Mouse (Mus musculus) neural tube, embryonic 15.5 days (tissue): ENCODE results near the gene Dlg2. TPM values are rescaled to one million over a fixed set of nuclear protein-coding genes. Genes with fewer than 3 reads are reported as not detected.

Source experiments
- ATAC-seq: fragments of 200-750 bp; cut with Nextera tagmentation; 2 replicates; pipeline ENCODE4 v1.8.0; 2017; ENCODE audit warnings: mild to moderate bottlenecking, moderate TSS enrichment, moderate library complexity; ENCODE audit not compliant: low FRiP score
- H3K27ac ChIP-seq: fragments of 300-500 bp; sonication (generic); replicated peaks from 2 replicates; pipeline ENCODE4 v1.5.1; 2015; ENCODE audit warnings: mild to moderate bottlenecking, inconsistent platforms
- H3K27me3 ChIP-seq: fragments of 300-500 bp; sonication (generic); replicated peaks from 2 replicates; pipeline ENCODE4 v1.6.1; 2015; ENCODE audit warnings: inconsistent platforms
- H3K36me3 ChIP-seq: fragments of 300-500 bp; sonication (generic); 2 replicates; pipeline ENCODE4 v1.6.1; 2015; ENCODE audit warnings: inconsistent platforms
- H3K4me1 ChIP-seq: fragments of 300-500 bp; sonication (generic); 2 replicates; pipeline ENCODE4 v1.6.1; 2015; ENCODE audit warnings: inconsistent platforms
- H3K4me2 ChIP-seq: fragments of 300-500 bp; sonication (generic); 2 replicates; pipeline ENCODE4 v1.6.1; 2015; ENCODE audit warnings: inconsistent platforms, mild to moderate bottlenecking, moderate library complexity
- H3K4me3 ChIP-seq: fragments of 300-500 bp; sonication (generic); replicated peaks from 2 replicates; pipeline ENCODE4 v1.5.1; 2015; ENCODE audit warnings: mild to moderate bottlenecking, inconsistent platforms
- H3K9ac ChIP-seq: fragments of 300-500 bp; sonication (generic); replicated peaks from 2 replicates; pipeline ENCODE4 v1.6.1; 2015; ENCODE audit warnings: mild to moderate bottlenecking, inconsistent platforms
- H3K9me3 ChIP-seq: fragments of 300-500 bp; sonication (generic); replicated peaks from 2 replicates; pipeline ENCODE4 v1.6.1; 2016; ENCODE audit warnings: inconsistent platforms
- WGBS: fragments of 180-500 bp; shearing (Covaris S2); methylation state at CpG from one replicate; pipeline ENCODE4 v1.1.7; 2015; ENCODE audit warnings: mixed read lengths; 5-methylcytosine and 5-hydroxymethylcytosine counted together
- polyA plus RNA-seq: library from polyadenylated mRNA; unstranded; fragments of >200 nt; fragmentation: Nextera tagmentation; extraction: Ambion mirVana; gene quantifications from 2 replicates; pipeline ENCODE4 v1.2.1, GENCODE M21; 2015

Gene Dlg2
- polyA plus RNA-seq, 1 experiment from 2014 or later = 29.9 TPM

DNA sequence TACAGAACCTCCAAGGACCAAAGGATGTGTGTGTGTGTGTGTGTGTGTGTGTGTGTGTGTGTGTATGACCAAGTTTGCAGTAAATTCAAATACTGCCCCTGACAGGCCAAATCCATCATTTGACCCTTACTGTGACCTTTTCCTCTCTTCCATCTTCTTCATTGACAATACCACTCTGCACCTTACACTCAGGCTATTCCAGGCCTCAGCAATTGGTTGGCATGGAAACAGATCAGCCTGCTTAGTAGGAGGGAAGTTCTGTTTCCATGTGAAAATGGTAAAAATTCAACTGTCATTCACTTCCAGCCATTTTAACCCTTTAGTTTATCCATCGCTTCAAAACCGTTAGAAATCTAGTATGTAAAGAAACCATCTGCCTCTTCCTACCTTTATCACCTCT is 1831.2 kb downstream of the Dlg2 start:
- Histone ChIP-seq H3K9me3 (no peaks in the 10 kb centered on the region), H3K4me3 (no peak overlapping the region), H3K27ac (no peak overlapping the region), H3K4me1 (no peaks in the 10 kb centered on the region), H3K36me3 (no peaks in the 10 kb centered on the region), H3K9ac (no peak overlapping the region), H3K27me3 (no peaks in the 10 kb centered on the region), H3K4me2 (no peak overlapping the region)
- 76% methylated on average over 2 of the region's 2 CpGs for WGBS
- ATAC-seq = no peak

DNA sequence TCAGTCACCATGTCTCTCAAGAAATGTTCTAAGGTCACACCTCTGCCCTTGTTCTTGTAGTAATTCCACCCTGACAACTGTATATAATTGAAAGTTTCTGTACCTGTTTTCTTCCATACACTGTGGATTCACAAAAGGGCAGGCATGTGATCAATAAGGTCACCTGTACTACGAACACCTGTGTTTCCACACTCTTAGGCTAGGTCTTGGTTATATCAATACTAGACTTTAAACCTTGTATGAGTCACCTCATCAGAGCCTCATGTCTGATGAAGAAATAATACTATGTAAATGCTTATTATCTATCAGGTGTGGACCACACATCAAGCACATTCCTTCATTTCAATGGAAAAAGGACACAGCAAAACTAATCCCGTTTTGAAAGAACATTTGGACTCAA is 1831.7 kb downstream of the Dlg2 start:
- H3K9ac ChIP-seq = no peak overlapping the region
- WGBS = 80% methylated on average over 2 of the region's 2 CpGs
- H3K27me3 ChIP-seq = no peaks in the 10 kb centered on the region
- no peak overlapping the region for H3K27ac ChIP-seq
- H3K9me3 ChIP-seq = no peaks in the 10 kb centered on the region
- H3K4me3 ChIP-seq = no peak overlapping the region
- no peaks in the 10 kb centered on the region for H3K36me3 ChIP-seq
- H3K4me2 ChIP-seq = no peak overlapping the region
- no peaks in the 10 kb centered on the region for H3K4me1 ChIP-seq
- no peak for ATAC-seq

DNA sequence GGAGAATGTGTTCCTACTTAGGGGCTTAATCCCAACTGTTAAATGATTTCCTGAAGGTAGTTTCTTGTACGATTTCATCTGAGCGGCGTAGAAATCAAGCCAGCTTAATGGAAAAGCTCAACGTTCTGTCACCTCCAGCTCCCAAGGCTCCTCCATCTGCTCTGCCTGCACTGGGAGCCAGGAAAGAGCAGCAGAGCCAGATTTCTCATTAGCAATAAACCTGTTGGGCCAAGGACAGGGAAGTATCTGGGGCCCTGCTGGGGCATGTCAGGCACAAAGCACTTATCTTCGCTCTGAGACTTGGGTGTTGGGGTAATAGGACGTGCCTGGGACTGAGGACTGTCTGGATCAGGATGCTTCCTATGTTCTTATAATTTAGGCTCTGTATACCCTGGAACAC is 1839.9 kb downstream of the Dlg2 start:
- peak overlapping the region; percentile 41; the same call in 1 of the 2 replicates for H3K27ac ChIP-seq
- H3K27me3 ChIP-seq = no peaks in the 10 kb centered on the region
- no peaks in the 10 kb centered on the region for H3K36me3 ChIP-seq
- no peak overlapping the region for H3K4me3 ChIP-seq
- H3K9ac ChIP-seq = no peak overlapping the region
- no peaks in the 10 kb centered on the region for H3K9me3 ChIP-seq
- WGBS = 69% methylated on average over 6 of the region's 6 CpGs
- peak; percentile 57; the same call in 1 of the 2 replicates for ATAC-seq
- H3K4me2 ChIP-seq = no peak overlapping the region
- H3K4me1 ChIP-seq = peaks cover 8% of the 10 kb centered on the region; the same call in 1 of the 2 replicates

DNA sequence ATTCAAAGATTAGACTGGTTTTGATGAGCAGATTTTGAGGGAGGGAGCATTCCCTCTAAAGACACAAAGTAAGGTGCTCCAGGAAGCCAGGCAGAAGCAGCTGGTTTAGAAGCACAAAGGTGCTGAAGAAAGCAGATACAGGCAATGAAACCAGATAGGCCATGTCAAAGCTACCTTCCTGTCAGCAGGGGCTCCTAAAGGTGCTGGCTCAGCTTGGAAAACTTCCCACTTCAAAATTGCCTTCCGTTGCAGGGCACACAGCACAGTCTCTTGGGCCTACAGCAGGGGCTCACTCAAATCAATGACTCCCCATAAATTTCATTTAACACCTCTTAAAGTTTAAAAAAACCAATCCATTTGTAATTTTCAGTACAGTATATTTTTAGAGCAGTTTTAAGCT is 1843.0 kb downstream of the Dlg2 start:
- no peaks in the 10 kb centered on the region for H3K36me3 ChIP-seq
- H3K9me3 ChIP-seq = no peaks in the 10 kb centered on the region
- no peak for ATAC-seq
- H3K9ac ChIP-seq = no peak overlapping the region
- peaks cover 20% of the 10 kb centered on the region for H3K4me1 ChIP-seq
- WGBS = 47% methylated on average over 1 of the region's 1 CpGs
- no peaks in the 10 kb centered on the region for H3K27me3 ChIP-seq
- H3K4me2 ChIP-seq = no peak overlapping the region
- no peak overlapping the region for H3K4me3 ChIP-seq
- no peak overlapping the region for H3K27ac ChIP-seq

DNA sequence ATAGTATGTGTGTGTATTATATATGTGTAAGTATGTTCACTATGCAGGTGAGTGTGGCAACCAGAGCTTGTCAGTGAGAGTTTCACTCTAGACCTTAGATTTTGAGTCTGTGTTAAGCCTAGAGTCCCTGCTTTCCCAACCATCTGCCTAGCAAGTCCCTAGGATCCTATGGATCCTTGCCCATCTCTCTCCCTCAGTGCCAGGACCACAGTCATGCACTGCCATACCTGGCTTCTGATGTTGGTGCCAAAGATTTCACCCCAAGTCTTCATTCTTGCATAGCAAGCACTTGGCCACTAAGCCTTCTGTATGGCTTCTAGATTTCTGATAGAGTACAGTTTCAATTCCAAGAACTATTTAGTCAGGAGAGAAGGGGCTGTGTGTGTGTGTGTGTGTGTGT is 1843.7 kb downstream of the Dlg2 start:
- Histone ChIP-seq H3K36me3 (no peaks in the 10 kb centered on the region), H3K27ac (no peak overlapping the region), H3K4me2 (no peak overlapping the region), H3K9ac (no peak overlapping the region), H3K9me3 (no peaks in the 10 kb centered on the region), H3K4me1 (peaks cover 20% of the 10 kb centered on the region), H3K27me3 (no peaks in the 10 kb centered on the region), H3K4me3 (no peak overlapping the region)
- no peak for ATAC-seq

DNA sequence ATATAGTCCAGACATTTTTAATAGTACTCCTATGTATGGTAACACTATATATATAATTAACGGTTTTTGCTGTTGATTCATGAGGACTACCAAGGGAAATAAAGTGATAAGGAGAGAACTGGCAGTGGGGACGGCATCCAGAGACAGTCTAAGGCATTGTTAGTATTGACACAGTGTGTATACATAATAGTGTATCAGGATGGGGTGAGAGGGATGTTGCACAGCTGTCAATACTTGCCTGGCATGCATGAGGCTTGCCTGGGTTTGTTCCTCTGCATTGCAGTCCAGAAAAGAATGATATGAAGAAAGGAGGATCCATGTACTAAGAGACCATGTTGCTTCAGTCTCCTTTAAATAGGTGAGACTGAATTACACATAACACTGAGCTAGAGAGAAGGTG is 1845.3 kb downstream of the Dlg2 start:
- H3K27ac ChIP-seq = no peak overlapping the region

DNA sequence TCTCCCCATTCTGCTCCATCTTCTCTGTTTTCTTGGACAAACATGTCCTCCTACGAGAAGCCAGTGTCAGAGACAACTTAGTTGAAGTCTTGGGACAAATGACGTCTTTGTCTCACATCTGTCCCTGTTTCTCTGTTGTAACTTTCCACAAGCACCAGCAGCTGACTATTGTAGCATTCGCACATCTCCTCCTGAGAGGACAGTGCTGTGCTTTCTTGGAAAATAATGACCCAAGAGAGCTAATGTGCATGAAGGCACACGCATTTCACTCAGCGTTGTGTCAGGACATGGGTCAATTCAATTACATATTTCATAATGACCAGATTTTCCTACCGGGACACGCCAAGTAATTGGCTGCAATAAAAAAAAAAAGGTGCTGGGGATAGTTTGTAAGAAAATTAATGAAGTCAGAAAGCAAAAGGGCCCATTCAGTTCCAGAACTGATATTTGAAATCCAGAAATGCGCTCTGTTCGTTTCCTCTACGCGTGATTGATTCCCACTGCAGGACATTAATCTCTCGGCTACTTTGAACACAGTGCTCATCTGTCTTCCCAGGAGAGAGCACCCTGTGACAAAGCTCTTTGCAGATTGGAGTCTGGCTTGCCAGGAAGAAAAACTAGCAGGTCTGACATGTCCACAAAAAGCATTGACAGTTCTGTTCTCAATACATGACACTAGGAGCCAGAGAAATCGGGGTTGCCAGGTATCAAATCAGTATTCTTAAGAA is 1846.0 kb downstream of the Dlg2 start:
- H3K9ac ChIP-seq = no peak overlapping the region
- H3K36me3 ChIP-seq = no peaks in the 10 kb centered on the region
- no peak overlapping the region for H3K27ac ChIP-seq
- WGBS = 27% methylated on average over 13 of the region's 13 CpGs
- peaks cover 12% of the 10 kb centered on the region for H3K4me1 ChIP-seq
- H3K4me2 ChIP-seq = no peak overlapping the region
- H3K27me3 ChIP-seq = no peaks in the 10 kb centered on the region
- no peak overlapping the region for H3K4me3 ChIP-seq
- no peaks in the 10 kb centered on the region for H3K9me3 ChIP-seq
- no peak for ATAC-seq

More for the DNA sequence above, 1845.3 kb downstream of the Dlg2 start:
- H3K27me3 ChIP-seq = no peaks in the 10 kb centered on the region
- no peak overlapping the region for H3K4me3 ChIP-seq
- H3K4me2 ChIP-seq = no peak overlapping the region
- H3K9me3 ChIP-seq = no peaks in the 10 kb centered on the region
- ATAC-seq = no peak
- 75% methylated on average over 2 of the region's 2 CpGs for WGBS
- peaks cover 12% of the 10 kb centered on the region for H3K4me1 ChIP-seq
- no peak overlapping the region for H3K9ac ChIP-seq
- H3K36me3 ChIP-seq = no peaks in the 10 kb centered on the region

DNA sequence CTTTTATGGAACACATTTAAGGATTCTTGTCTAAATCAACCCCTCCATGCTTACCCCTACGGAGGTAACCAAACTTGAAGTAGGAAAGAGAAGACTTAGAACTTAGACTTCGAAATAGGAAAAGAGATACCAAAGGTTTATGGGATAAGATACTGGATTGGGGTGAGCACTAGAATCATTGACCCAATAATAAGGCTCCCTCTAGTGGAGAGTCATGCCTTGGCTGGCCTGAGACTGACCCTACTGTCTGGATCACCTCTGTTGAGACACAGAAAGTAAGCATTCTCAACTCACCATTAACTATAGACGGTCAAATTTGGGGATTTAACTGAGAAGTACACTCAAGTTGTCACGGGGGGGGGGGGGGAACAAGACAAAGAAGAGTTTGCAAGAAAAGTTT is 1847.2 kb downstream of the Dlg2 start:
- no peak overlapping the region for H3K27ac ChIP-seq
- H3K36me3 ChIP-seq = no peaks in the 10 kb centered on the region
- H3K27me3 ChIP-seq = no peaks in the 10 kb centered on the region
- H3K4me1 ChIP-seq = peaks cover 12% of the 10 kb centered on the region
- no peak overlapping the region for H3K4me3 ChIP-seq
- ATAC-seq = no peak
- H3K9me3 ChIP-seq = no peaks in the 10 kb centered on the region
- 52% methylated on average over 4 of the region's 4 CpGs for WGBS
- H3K9ac ChIP-seq = no peak overlapping the region
- H3K4me2 ChIP-seq = no peak overlapping the region

DNA sequence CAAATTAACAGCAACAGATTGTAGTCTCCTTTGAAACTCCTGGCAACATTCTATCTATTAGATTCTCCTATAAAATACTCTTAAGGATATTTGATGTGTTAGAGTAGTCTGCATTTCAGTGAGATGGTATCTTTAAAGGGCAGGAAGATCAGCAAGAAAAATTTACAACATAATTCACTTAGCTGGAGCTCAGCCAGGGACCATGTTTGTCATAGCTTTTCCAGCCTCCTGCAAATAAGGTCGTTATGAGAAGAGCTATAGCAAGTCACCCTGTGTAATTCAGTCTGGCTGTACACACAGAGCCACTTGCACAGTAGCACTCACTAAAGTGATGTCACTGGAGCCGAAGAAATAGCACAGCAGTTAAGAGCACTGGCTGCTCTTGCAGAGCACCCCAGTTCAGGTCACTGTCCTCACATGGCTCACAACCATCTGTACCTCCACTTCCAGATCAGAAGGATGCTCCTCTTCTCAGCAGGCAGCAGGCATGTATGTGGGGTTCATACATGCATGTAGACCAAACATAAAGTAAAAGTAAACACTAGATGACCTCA is 1850.9 kb downstream of the Dlg2 start:
- 54% methylated on average over 2 of the region's 2 CpGs for WGBS
- Histone ChIP-seq H3K4me2 (no peak overlapping the region), H3K4me1 (peaks cover 6% of the 10 kb centered on the region), H3K9me3 (no peaks in the 10 kb centered on the region), H3K36me3 (no peaks in the 10 kb centered on the region), H3K4me3 (no peak overlapping the region), H3K9ac (no peak overlapping the region), H3K27me3 (no peaks in the 10 kb centered on the region), H3K27ac (no peak overlapping the region)
- ATAC-seq = 0 out of 2 replicates have a peak, but pooled peaks have one; percentile 41

DNA sequence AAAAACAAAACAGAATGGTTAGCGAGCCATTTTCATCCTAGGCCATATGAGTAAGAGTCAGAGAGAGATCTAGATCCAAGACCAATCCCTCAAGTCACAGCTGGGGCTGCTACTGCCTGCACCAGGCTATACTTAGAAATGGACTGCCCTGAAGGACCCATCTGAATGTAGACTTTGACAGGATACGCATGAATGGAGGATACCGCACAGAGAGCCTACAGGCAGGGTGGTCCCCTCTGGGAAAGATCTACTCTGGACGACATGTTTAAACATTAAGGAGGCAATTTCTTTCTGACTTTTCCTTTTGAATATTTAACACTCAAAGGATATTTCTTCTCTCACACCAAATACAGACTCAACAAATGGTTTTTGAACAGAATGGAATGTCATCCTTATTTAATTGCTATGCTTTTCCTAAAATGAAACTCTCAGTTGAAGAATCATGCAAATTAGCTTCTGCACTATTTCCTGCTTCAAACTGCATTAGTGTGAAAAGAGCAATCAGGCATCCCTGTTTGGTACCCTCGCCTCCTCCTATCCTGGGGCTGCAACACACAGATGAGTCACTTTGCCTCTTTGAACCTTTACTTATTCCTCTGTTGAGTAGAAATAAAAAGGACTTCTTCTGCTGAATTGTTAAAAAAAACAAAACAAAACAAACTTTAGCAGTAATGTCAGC is 1856.9 kb downstream of the Dlg2 start:
- H3K4me1 ChIP-seq = no peaks in the 10 kb centered on the region
- no peak overlapping the region for H3K27ac ChIP-seq
- H3K9me3 ChIP-seq = no peaks in the 10 kb centered on the region
- H3K9ac ChIP-seq = no peak overlapping the region
- H3K36me3 ChIP-seq = no peaks in the 10 kb centered on the region
- no peak for ATAC-seq
- WGBS = 77% methylated on average over 5 of the region's 5 CpGs
- H3K27me3 ChIP-seq = no peaks in the 10 kb centered on the region
- no peak overlapping the region for H3K4me3 ChIP-seq
- no peak overlapping the region for H3K4me2 ChIP-seq

DNA sequence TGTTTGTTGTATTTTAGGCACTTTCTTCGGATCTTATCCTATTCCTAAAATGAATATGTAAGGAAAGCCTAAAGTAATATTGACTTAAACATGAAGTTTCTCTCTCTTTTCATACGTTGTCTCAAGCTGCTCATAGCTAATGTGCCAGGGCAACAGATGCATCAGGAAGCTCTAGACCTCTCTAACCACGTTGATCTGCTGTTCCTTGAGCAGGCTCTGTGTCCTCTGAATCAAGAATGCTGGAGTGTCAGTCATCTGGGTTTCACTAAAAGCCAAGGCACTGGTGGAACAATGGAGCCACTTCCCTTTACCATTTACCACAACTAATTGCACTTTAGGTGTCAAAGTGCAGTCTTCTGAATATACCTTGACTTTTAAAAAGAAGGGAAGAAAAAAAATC is 1880.1 kb downstream of the Dlg2 start:
- Histone ChIP-seq H3K27ac (no peak overlapping the region), H3K4me3 (no peak overlapping the region), H3K4me1 (0 out of 2 replicates have a peak, but pooled peaks cover 4% of the 10 kb centered on the region), H3K27me3 (no peaks in the 10 kb centered on the region), H3K9me3 (no peaks in the 10 kb centered on the region), H3K4me2 (no peak overlapping the region), H3K36me3 (no peaks in the 10 kb centered on the region), H3K9ac (no peak overlapping the region)
- WGBS = 79% methylated on average over 3 of the region's 3 CpGs
- no peak for ATAC-seq

DNA sequence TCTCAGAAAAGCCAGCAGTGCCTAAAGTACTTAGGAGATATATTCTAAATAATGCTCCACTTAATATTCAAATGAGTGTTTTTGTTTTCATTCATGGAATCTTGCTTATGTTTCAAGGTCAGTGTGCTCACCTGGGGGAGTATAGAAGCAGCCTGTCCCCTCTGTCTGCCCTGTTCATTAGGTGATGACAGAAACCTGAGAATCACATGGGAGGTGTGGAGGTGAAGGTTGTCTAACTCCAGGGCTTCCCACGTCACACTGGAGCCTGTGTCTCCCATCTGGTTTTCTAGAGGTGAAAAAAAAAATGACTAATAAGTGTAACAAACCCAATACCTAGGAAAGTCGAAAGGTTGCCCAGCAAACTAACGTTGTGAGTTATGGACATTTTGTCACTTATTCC is 1886.9 kb downstream of the Dlg2 start:
- H3K27me3 ChIP-seq = no peaks in the 10 kb centered on the region
- H3K27ac ChIP-seq = no peak overlapping the region
- H3K9me3 ChIP-seq = no peaks in the 10 kb centered on the region
- ATAC-seq = no peak; the same call in 1 of the 2 replicates
- H3K36me3 ChIP-seq = no peaks in the 10 kb centered on the region
- H3K4me2 ChIP-seq = no peak overlapping the region
- no peak overlapping the region for H3K4me3 ChIP-seq
- WGBS = 79% methylated on average over 3 of the region's 3 CpGs
- H3K9ac ChIP-seq = no peak overlapping the region
- 0 out of 2 replicates have a peak, but pooled peaks cover 7% of the 10 kb centered on the region for H3K4me1 ChIP-seq
